Mouse (Mus musculus): ENCODE data around the gene Slc2a6. TPM values are rescaled to one million over a fixed set of nuclear protein-coding genes. Genes with fewer than 3 reads are reported as not detected.

Slc2a6 gene
- 6.7 to 9.8 TPM (median 8.0 TPM) in 4 replicates for total RNA-seq (2023)

GRCm38 (mm10) chr2:27027618-27028436, at the start of gene Slc2a6:
Gene Slc2a6 (minus strand): TSS chr2:27027998.

GRCm38 (mm10) chr2:27071978-27072377, 44.2 kb upstream of the Slc2a6 start, which contains the start of gene Mymk:
Gene Mymk (minus strand): TSS chr2:27072179.

GRCm38 (mm10) chr2:27009714-27010244, 18.0 kb downstream of the Slc2a6 start, which contains the start of gene Cacfd1:
Gene Cacfd1 (plus strand): TSS chr2:27009926.

GRCm38 (mm10) chr2:26973116-26973515, 54.7 kb downstream of the Slc2a6 start, which contains the start of gene Adamts13:
Gene Adamts13 (plus strand): TSS chr2:26973416.

Other genes starting within 250 kb of the Slc2a6 start
- not detected in 4 replicates for gene Abo, start 163.0 kb downstream of the Slc2a6 start, total RNA-seq (2023)
- 68.7 to 78.9 TPM (median 72.2 TPM) in 4 replicates for gene Surf6, start 125.1 kb downstream of the Slc2a6 start, total RNA-seq (2023)
- 14.0 to 17.4 TPM (median 16.1 TPM) in 4 replicates for gene Med22, start 117.3 kb downstream of the Slc2a6 start, total RNA-seq (2023)
- gene Rpl7a, start 117.2 kb downstream of the Slc2a6 start, total RNA-seq (2023): 729 to 752 TPM (median 742 TPM) in 4 replicates
- 42.9 to 53.5 TPM (median 48.8 TPM) in 4 replicates for gene Surf2, start 111.6 kb downstream of the Slc2a6 start, total RNA-seq (2023)
- gene Surf1, start 111.5 kb downstream of the Slc2a6 start, total RNA-seq (2023): 56.5 to 62.1 TPM (median 58.2 TPM) in 4 replicates
- gene Surf4, start 94.1 kb downstream of the Slc2a6 start, total RNA-seq (2023): 62.7 to 69.9 TPM (median 64.5 TPM) in 4 replicates
- gene Stkld1, start 94.0 kb downstream of the Slc2a6 start, total RNA-seq (2023): not detected in 4 replicates
- gene Rexo4, start 63.6 kb downstream of the Slc2a6 start, total RNA-seq (2023): 57.3 to 75.2 TPM (median 72.6 TPM) in 4 replicates
- gene Adamts13, start 54.6 kb downstream of the Slc2a6 start, total RNA-seq (2023): not detected in 4 replicates
- gene Cacfd1, start 18.1 kb downstream of the Slc2a6 start, total RNA-seq (2023): 32.1 to 40.4 TPM (median 38.3 TPM) in 4 replicates
- gene Mymk, start 44.2 kb upstream of the Slc2a6 start, total RNA-seq (2023): not detected in 4 replicates
- 1.3 to 3.3 TPM (median 1.7 TPM) in 4 replicates for gene Adamtsl2, start 51.4 kb upstream of the Slc2a6 start, total RNA-seq (2023)
- not detected in 4 replicates for gene Fam163b, start 114.5 kb upstream of the Slc2a6 start, total RNA-seq (2023)
- gene Dbh, start 137.2 kb upstream of the Slc2a6 start, total RNA-seq (2023): not detected in 4 replicates
- not detected in 4 replicates for gene Sardh, start 220.3 kb upstream of the Slc2a6 start, total RNA-seq (2023)